Mouse (Mus musculus) midbrain, postnatal 0 days (tissue): ENCODE measurements at regions not wholly inside any gene's neighbourhood (a gene's known extent, or its start where the extent isn't known, plus 50 kb on each side); places are given as distances from the start of the nearest gene placed in this dataset.

ENCODE experiments used
- ATAC-seq: fragments of 200-750 bp; cut with Nextera tagmentation; 2 replicates; pipeline ENCODE4 v1.8.0; 2017; ENCODE audit warnings: moderate number of reproducible peaks, mild to moderate bottlenecking, moderate TSS enrichment, moderate library complexity; ENCODE audit not compliant: low FRiP score
- DNase-seq: peaks from one replicate; pipeline ENCODE4 v3.0.0-alpha.2; 2015; ENCODE audit warnings: low spot score
- H3K27ac ChIP-seq: fragments of 300-500 bp; sonication (generic); 2 replicates; pipeline ENCODE4 v1.5.1; 2014; ENCODE audit warnings: low read depth, mild to moderate bottlenecking, low read length, mixed read lengths
- H3K27me3 ChIP-seq: fragments of 300-500 bp; sonication (generic); 2 replicates; pipeline ENCODE4 v1.6.1; 2014; ENCODE audit warnings: low read length, control low read depth, mixed read lengths; ENCODE audit not compliant: insufficient read depth
- H3K36me3 ChIP-seq: fragments of 300-500 bp; sonication (generic); 2 replicates; pipeline ENCODE4 v1.6.1; 2014; ENCODE audit warnings: low read length, control low read depth, mixed read lengths; ENCODE audit not compliant: insufficient read depth
- H3K4me1 ChIP-seq: fragments of 300-500 bp; sonication (generic); 2 replicates; pipeline ENCODE4 v1.6.1; 2014; ENCODE audit warnings: mild to moderate bottlenecking, control low read depth, antibody characterized with exemption, low read length, mixed read lengths; ENCODE audit not compliant: insufficient read depth
- H3K4me2 ChIP-seq: fragments of 300-500 bp; sonication (generic); 2 replicates; pipeline ENCODE4 v1.6.1; 2014; ENCODE audit warnings: low read depth, mild to moderate bottlenecking, low read length, mixed read lengths; ENCODE audit not compliant: poor library complexity, severe bottlenecking
- H3K4me3 ChIP-seq: fragments of 300-500 bp; sonication (generic); 2 replicates; pipeline ENCODE4 v1.5.1; 2014; ENCODE audit warnings: low read depth, mild to moderate bottlenecking, low read length, moderate library complexity
- H3K9ac ChIP-seq: fragments of 300-500 bp; sonication (generic); replicated peaks from 2 replicates; pipeline ENCODE4 v1.6.1; 2014; ENCODE audit warnings: mild to moderate bottlenecking, low read length, moderate library complexity, mixed read lengths; ENCODE audit not compliant: poor library complexity, severe bottlenecking
- H3K9me3 ChIP-seq: fragments of 300-500 bp; sonication (generic); 2 replicates; pipeline ENCODE4 v1.6.1; 2016; ENCODE audit warnings: low read length, control low read depth
- CTCF ChIP-seq: IDR thresholded peaks from 2 replicates; pipeline ENCODE4 v1.5.1; 2016; ENCODE audit warnings: antibody characterized with exemption, mild to moderate bottlenecking
- WGBS: fragments of 180-500 bp; shearing (Covaris S2); extraction: QIAGEN DNeasy Blood & Tissue Kit; methylation state at CpG from one replicate; pipeline ENCODE4 v1.1.7; 2014; 5-methylcytosine and 5-hydroxymethylcytosine counted together

DNA sequence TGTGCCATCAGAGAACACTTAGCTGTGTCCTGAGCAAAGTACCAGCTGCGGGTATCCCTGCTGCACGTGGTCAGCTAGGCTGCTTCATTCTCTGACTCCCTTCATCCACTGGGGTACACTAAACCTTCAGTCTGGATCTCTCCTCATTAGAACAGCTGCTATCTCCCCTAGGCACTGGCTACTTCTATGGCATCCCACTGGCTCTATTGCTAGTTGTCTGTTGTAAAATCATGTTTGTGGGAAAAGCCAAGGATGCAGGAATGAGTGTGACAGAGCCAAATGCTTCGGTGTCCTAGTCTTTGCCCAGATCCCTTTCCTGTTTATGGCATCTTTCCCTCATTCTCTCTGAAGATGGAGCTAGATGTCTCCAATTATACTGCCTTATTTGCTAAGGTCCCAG, 440.9 kb downstream of the Nbas start:
- H3K27ac ChIP-seq: no peak overlapping the region
- TF ChIP-seq CTCF: no peak
- no peaks in the 10 kb centered on the region for H3K9me3 ChIP-seq
- no peak overlapping the region for H3K4me3 ChIP-seq
- H3K4me2 ChIP-seq: no peak overlapping the region
- no peaks in the 10 kb centered on the region for H3K4me1 ChIP-seq
- no peak for ATAC-seq
- no peak overlapping the region for H3K9ac ChIP-seq
- no peaks in the 10 kb centered on the region for H3K27me3 ChIP-seq
- DNase-seq: peak; percentile 19
- H3K36me3 ChIP-seq: no peaks in the 10 kb centered on the region
- 93% methylated on average over 3 of the region's 3 CpGs for WGBS

DNA sequence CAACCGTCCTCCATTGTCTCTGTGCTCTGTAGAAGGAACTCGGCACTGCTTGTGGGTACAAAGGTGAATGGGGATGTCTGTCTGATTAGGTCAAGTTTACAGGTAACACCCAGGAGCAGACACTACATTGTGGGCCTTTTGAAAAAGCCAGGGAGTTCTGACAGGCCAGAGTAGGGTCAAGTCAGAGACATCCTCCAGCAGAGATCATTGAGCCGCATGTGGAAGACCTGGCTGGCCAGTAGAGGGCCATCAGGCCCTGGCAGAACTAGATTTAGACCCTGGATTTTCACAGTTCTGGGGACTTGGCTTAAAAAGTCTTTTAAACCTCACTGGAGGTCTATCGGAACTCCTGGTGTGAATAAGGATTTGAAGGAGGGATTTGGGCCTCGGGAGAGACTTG, 438.8 kb downstream of the Nbas start:
- peak; percentile 60 for TF ChIP-seq CTCF
- H3K4me2 ChIP-seq: no peak overlapping the region
- H3K36me3 ChIP-seq: no peaks in the 10 kb centered on the region
- H3K4me3 ChIP-seq: no peak overlapping the region
- WGBS: 77% methylated on average over 5 of the region's 5 CpGs
- H3K9me3 ChIP-seq: no peaks in the 10 kb centered on the region
- no peaks in the 10 kb centered on the region for H3K27me3 ChIP-seq
- no peaks in the 10 kb centered on the region for H3K4me1 ChIP-seq
- H3K27ac ChIP-seq: no peak overlapping the region
- ATAC-seq (no peak), DNase-seq (peak; percentile 38)
- H3K9ac ChIP-seq: no peak overlapping the region

DNA sequence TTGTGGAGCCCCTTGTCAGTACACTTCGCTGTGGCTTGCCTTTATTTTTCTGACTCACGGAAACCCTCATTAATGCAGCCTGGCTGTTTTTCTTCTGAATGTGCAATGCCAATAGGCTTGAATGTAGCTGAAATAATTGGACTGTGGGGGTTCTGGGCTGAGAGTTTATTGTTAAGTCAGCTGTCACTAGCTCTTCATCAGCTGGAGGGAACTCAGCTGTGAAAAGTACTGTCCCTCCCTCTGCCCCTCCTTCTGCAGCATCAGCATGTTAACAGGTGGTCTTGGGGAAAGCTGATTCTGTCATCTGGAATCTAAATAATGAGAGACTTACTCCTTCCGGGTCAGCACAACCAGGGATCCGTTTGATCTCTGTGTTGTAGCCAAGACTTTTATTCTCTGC, 437.6 kb downstream of the Nbas start:
- Histone ChIP-seq H3K4me2 (no peak overlapping the region), H3K4me3 (no peak overlapping the region), H3K9ac (no peak overlapping the region), H3K9me3 (no peaks in the 10 kb centered on the region), H3K27me3 (no peaks in the 10 kb centered on the region), H3K27ac (no peak overlapping the region), H3K4me1 (no peaks in the 10 kb centered on the region), H3K36me3 (no peaks in the 10 kb centered on the region)
- WGBS: 28% methylated on average over 4 of the region's 4 CpGs
- ATAC-seq (no peak), DNase-seq (peak; percentile 69)
- TF ChIP-seq CTCF: no peak

DNA sequence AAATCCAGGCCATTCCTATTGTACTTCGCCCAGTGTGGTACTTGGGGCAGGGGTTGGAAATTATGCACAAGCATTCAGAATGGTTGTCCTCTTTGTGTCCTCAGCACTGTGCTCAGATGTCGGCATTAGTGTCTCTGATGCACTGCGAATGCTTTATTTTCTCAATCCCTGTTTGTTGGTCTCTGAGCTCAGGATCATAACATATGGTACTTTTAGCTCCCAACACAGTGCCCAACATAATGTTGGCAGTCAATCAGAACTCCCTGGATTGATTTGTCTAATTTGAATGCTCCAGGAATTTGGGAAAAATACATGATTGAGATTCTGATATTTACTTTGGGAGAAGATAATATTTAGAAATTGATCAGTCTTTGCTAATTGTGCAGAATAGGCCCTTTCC, 434.7 kb downstream of the Nbas start:
- H3K36me3 ChIP-seq: no peaks in the 10 kb centered on the region
- no peaks in the 10 kb centered on the region for H3K9me3 ChIP-seq
- no peak overlapping the region for H3K9ac ChIP-seq
- TF ChIP-seq CTCF: no peak
- 70% methylated on average over 3 of the region's 3 CpGs for WGBS
- no peaks in the 10 kb centered on the region for H3K27me3 ChIP-seq
- H3K4me3 ChIP-seq: no peak overlapping the region
- H3K27ac ChIP-seq: no peak overlapping the region
- no peaks in the 10 kb centered on the region for H3K4me1 ChIP-seq
- no peak for DNase-seq
- H3K4me2 ChIP-seq: no peak overlapping the region
- no peak for ATAC-seq

DNA sequence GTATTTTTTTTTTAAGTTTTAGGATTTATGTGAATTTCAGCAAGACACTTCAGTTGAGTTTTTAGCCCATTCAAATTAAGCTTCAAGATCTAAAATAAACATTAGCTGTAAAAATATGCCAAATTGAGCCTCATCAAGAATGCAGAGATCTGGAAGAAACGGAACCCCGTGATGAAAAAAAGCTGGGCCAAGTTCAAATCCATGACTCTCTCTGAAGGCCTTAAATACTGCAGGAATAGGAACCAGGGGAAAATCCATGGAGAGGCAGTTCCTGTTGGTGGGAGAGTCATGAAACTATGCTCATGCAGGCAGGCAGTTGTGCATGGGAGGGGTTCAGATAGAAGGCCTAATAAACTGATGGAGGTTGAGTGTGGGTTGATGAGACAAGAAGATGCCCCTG, 430.9 kb downstream of the Nbas start:
- H3K4me1 ChIP-seq: no peaks in the 10 kb centered on the region
- DNase-seq: no peak
- H3K27ac ChIP-seq: no peak overlapping the region
- no peak for ATAC-seq
- no peak overlapping the region for H3K4me2 ChIP-seq
- H3K9ac ChIP-seq: no peak overlapping the region
- H3K27me3 ChIP-seq: no peaks in the 10 kb centered on the region
- 84% methylated on average over 2 of the region's 2 CpGs for WGBS
- no peaks in the 10 kb centered on the region for H3K9me3 ChIP-seq
- H3K4me3 ChIP-seq: no peak overlapping the region
- H3K36me3 ChIP-seq: no peaks in the 10 kb centered on the region
- no peak for TF ChIP-seq CTCF

DNA sequence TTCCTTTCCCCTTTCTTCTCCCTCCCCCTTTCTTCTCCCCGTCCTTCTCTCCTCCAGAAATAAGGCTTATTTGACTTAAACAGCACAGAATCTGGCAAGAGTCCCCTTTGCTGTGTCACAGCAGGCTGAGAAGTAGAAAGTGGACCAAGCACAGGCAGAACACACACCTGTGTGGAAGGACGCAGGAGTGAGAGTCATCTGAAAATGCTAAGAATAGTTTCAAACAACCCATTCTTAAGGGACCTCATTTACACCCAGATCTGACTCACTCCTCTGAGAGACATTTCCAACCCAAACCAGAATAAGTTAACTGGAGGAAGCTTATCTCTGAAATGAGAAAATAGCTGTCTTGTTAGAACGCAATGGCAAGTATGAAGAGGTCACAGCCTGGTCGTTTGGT, 429.9 kb downstream of the Nbas start:
- no peak overlapping the region for H3K27ac ChIP-seq
- TF ChIP-seq CTCF: no peak
- H3K36me3 ChIP-seq: no peaks in the 10 kb centered on the region
- DNase-seq (no peak), ATAC-seq (no peak)
- H3K4me1 ChIP-seq: no peaks in the 10 kb centered on the region
- H3K9ac ChIP-seq: no peak overlapping the region
- no peaks in the 10 kb centered on the region for H3K27me3 ChIP-seq
- H3K4me2 ChIP-seq: no peak overlapping the region
- 76% methylated on average over 4 of the region's 4 CpGs for WGBS
- H3K4me3 ChIP-seq: no peak overlapping the region
- no peaks in the 10 kb centered on the region for H3K9me3 ChIP-seq
